Mouse (Mus musculus) left cerebral cortex, postnatal 36 days (tissue): ENCODE results near the gene Clec4a2. TPM values are rescaled to one million over a fixed set of nuclear protein-coding genes. Genes with fewer than 3 reads are reported as not detected.
"Not testable (repeated sequence)": the region's sequence is repeated elsewhere in the genome, so short reads cannot be mapped to it uniquely, and the experiment has no call there.

Experiments
- DNase-seq, 2 experiments: peaks; one replicate each; pipeline ENCODE4 v3.0.0; 2021 to 2022; ENCODE audit warnings: low spot score in 2 of 2, mixed read lengths in 1 of 2
- intact Hi-C: fragments of 180-260 bp; cut with DNase I; formaldehyde crosslinking; loops from one replicate; pipeline ENCODE4 v1.15.1; 2025
- total RNA-seq, 2 experiments: library from RNA; stranded (reverse); gene quantifications; 2 replicates each; pipeline ENCODE4 v1.2.3; 2021

Gene Clec4a2
- total RNA-seq: 1 to 10 TPM; 1.4 to 2.5 TPM

DNA sequence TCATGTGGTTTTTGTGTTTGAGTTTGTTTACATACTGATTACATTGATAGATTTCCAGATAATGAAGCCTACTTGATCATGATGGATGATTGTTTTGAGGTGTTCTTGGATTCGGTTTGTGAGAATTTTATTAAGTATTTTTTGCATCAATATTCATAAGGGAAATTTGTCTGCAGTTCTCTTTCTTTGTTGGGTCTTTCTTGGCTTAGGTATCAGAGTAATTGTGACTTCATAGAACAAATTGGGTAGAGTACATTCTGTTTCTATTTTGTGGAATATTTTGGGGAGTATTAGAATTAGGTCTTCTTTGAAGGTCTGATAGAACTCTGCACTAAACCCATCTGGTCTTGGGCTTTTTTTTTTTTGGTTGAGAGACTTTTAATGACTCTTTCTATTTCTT, at the start of gene Clec4a2:
TSS of gene Clec4a2 (plus strand) at position 301 of the 400 bp plus-strand sequence.
- DNase-seq, intact Hi-C loops: not testable (repeated sequence)

DNA sequence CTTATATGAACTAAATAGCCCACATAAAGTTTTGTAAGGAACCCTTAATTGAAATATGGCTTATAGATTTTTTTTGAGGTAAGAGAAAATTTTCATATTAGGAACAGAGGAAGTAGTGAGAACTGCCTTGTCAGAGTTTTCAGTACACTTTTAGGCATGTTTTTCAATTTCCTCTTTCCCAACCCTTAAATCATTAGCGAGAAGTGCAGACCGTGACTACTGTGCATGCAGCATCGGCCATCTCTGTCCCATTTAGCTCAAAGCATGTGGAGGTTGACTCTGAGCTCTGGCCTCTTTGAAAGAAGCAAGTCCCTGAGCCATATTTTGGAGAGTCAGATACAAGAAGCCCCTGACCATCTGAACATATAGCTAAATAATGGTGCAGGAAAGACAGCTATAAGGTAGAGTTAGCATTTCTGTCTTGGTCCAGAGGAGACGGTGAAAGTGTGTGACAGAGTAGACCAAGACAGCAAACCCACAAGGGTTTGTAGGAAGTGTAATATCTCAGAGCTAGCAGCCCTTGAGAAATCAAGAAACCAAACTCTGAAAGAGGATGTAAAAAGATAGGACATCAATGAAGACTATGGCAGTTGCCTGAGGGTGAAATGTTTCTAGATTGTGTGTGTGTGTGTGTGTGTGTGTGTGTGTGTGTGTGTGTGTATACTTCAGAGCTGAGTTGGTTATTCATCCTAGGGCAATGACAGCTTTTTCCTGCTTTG, 10.9 kb upstream of the Clec4a2 start:
- no peak for DNase-seq
- intact Hi-C loops: no loop called here

DNA sequence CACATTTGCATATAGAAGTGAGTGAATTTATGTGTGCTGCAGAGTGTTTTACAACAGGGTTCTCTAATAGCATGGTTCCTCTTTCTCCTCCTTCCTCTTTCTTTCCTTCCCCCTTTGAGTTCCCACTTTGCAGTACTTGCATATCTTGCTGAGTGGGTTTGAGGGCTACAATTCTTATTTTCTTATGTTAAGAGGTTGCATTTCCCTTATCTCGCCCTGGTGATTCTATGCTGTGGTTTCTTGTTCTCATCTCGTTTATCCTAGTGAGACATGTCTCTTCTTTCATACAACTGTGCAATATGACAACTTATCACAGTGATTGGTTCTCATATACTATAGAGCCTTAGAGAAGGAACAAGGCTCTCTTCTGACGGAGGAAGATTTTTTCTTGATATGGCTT, 17.0 kb downstream of the Clec4a2 start:
- DNase-seq: no peak
- intact Hi-C loops: no loop called here

DNA sequence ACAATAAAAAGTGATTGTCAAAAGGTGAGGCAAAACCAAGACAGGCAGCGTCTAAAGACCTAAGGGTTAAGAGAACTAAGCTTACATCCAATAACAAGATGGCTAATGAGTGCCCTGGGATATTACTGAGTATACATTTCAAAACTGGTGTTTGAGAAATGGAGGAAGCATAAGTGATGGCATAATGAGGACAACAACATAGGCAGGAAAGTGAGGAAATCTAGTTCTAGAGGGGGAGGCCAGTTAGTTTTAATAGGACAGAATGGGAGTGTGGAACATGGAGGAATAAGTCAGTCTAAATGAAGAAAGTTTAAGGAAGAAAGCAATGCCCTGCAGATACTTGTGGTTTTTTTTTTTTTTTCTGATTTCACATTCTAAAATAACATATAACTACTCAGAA, 20.9 kb downstream of the Clec4a2 start:
- intact Hi-C loops: no loop called here
- no peak for DNase-seq

DNA sequence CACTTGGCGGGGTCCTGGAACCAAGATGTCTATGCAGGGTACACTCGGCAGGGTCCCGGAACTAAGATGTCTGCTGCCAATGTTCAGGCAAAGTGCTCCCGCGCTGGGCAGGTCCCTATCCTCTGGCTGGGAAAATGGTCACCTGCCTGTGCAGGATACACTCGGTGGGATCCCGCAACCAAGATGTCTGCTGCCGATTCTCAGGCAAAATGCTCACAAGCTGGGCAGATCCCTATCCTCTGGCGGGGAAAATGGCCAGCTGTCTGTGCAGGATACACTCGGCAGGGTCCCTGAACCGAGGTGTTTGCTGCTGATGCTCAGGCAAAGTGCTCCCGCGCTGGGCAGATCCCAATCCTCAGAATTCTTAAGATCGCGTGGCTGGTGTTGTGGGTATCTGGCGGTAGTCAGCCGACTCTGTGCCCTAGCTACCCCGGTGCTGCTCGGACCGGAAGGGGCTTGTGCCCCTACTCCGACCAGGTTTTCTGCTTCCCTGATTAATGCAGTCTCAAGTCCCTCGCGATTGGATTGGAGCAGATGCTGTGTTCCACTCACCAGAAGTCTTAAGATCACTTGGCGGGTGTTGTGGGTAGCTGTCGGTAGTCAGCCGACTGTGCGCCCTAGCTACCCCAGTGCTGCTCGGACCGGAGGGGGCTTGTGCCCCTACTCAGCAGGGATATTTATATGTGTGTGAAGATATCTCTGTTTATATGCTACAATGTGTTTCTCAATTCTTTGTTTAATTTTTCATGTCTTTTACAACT, 31.7 kb downstream of the Clec4a2 start:
- intact Hi-C loops, DNase-seq: not testable (repeated sequence)

DNA sequence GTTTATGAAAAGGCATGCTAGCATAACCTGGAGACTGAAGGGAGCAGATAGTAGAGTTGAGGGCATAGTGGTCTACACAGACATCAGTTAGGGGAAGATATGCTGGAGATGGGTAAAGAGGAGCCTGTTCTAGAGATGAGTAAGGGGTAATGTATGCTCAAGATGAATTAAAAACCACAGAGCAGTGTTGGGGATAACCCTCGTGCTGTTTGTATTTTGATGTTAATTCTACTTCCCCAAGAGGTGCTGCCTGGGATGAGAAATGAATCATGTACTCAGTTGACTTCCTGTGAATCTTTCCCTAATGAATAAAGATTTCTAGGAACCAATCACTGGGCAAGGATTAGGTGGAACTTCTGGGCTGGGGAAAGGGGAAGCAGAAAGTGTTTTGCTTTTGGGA, 63.9 kb downstream of the Clec4a2 start:
- DNase-seq: no peak
- intact Hi-C loops: no loop called here

DNA sequence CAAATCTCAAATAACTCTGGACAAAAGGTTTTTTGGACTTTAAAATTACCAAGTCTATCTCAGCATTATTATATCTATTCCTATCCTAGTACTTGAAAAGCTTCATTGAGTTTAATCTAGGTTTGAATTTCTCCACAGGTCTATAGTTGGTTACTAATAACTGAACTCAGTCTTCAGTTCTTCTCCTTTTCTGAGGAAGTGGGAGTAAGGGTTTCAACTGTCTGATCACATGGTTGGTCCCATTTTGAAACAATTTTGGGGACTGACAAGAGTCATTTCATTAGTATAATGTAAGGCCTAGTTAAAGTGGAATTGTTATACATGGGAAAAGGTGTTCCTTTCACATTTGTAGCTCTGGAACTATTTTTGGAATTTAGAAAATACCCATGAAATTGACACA, 64.8 kb downstream of the Clec4a2 start:
- intact Hi-C loops: no loop called here
- no peak for DNase-seq

DNA sequence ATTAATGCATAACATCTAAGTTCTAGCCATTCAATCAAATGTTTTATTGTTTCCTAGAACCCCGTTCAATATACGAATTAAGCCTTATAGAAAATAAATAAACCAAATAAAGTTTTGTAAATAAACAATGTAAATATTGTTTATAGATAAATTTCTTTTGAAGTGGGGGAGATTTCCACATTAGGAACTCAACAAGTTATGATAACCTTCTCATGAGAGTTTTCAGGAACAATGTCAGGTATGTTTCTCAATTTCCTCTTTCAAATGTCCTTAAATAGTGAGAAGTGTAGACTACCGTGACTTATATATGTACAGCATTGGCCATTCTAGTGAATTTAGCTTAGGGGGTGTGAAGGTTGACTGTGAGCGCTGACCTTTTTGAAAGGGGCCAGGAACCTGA, 66.4 kb downstream of the Clec4a2 start, which contains the start of gene Clec4b2:
TSS of gene Clec4b2 (plus strand) at position 301 of the 400 bp plus-strand sequence.
- intact Hi-C loops: no loop called here
- DNase-seq: no peak

DNA sequence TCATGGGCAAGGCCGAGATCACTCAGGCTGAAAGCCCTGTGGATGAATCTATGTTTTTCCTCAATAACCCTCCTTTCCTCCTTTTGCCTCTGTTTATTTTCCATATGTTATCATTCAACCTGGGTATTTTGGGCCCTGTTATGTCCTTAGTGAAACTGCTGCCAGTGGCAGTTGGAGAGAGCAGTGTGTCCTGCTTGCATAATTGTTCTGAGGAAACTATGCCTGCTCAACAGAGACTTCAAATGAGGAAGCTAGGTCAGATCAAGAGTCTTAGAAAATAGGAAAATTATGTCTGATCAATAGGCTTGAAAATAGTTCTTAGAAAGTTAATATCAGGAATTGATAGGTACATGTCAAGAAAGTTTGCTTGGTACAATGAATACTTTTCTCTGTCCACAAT, 69.3 kb downstream of the Clec4a2 start:
- no peak for DNase-seq
- intact Hi-C loops: no loop called here

DNA sequence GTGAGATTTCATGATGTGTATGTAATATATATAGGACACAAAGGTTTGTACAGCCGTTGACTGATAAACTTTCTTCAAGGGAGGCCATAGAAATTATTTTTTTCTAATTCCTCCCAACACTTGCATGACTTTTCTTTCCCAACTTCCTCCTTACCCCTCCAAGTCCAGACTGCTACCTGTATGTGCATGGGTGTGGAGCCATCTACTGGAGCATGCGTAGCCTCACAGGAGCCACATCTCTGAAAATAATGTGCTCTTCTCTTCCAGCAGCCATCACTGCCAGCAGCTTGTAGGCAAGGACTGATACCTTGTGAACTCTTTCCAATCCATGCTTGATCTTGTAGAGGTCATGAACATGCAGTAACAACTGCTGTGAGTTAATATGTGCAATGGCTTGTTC, 78.6 kb downstream of the Clec4a2 start:
- DNase-seq: not testable (repeated sequence)
- intact Hi-C loops: loop anchor here (10.0 kb wide), 1 partner anchor 290 kb away; no protein-coding TSS in a partner anchor

Other genes with a start within 250 kb of the Clec4a2 start
- gene Necap1, start 232.0 kb upstream of the Clec4a2 start, total RNA-seq: 100 to 1,000 TPM; 170 to 184 TPM
- under 1 TPM; 0.54 to 0.59 TPM for gene Clec4a1, start 184.6 kb upstream of the Clec4a2 start, total RNA-seq
- 1 to 10 TPM; 1.4 to 2.0 TPM for gene Clec4a3, start 153.9 kb upstream of the Clec4a2 start, total RNA-seq
- gene Clec4a4, start 116.1 kb upstream of the Clec4a2 start, total RNA-seq: not detected
- gene Clec4b1, start 56.5 kb upstream of the Clec4a2 start, total RNA-seq: not detected
- not detected for gene Clec4b2, start 66.5 kb downstream of the Clec4a2 start, total RNA-seq
- gene Clec4n, start 123.4 kb downstream of the Clec4a2 start, total RNA-seq: not detected
- not detected for gene Clec4d, start 155.7 kb downstream of the Clec4a2 start, total RNA-seq
- not detected for gene Clec4e, start 183.4 kb downstream of the Clec4a2 start, total RNA-seq
- not detected for gene Vmn2r19, start 201.9 kb downstream of the Clec4a2 start, total RNA-seq